Mouse (Mus musculus) A20 (cell line): ENCODE measurements around the gene Wdr5.
A peak's percentile ranks its signal among the peaks of the same experiment; 100 is the strongest.

Source experiments
- DNase-seq: peaks from one replicate; pipeline ENCODE4 v3.0.0-alpha.2; 2011; ENCODE audit warnings: low read depth, low spot score

Wdr5 gene

DNA sequence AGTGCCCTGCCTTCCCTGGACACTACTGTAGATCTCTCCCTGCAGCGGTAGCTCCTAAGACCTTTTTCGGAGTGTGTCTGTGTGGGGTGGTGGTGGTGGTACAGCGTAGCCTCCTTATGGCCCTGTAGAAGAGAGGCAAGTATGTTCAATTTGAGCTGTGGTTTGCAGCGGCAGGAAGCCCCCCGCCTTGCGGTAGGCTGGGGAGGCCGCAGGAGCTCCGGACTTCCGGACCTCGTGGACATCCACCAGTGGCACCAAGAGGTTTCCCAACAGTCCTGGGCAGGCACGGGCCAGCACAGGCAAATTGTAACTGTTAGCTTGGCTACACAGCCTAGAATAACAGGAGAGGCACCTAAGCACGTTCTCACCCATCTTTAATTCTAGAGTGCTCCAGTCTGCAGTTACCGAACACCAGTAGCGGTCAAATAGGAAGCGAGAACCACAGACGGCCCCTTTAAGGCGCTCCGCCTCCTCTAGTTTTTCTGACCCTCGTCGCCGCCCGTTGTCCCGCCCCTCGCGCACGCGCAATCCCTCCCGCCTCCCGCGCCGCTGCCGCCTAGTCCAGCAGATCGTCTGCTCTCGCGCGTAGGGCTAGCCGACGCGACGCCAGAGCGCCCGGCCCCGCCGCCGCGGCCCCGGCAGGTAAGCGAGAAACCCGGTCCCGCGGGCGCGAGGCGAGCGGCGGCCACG lies at the start of gene Wdr5:
Gene Wdr5 (plus strand): TSS at position 519 of the 690 bp plus-strand sequence.
- peak; percentile 97 for DNase-seq

DNA sequence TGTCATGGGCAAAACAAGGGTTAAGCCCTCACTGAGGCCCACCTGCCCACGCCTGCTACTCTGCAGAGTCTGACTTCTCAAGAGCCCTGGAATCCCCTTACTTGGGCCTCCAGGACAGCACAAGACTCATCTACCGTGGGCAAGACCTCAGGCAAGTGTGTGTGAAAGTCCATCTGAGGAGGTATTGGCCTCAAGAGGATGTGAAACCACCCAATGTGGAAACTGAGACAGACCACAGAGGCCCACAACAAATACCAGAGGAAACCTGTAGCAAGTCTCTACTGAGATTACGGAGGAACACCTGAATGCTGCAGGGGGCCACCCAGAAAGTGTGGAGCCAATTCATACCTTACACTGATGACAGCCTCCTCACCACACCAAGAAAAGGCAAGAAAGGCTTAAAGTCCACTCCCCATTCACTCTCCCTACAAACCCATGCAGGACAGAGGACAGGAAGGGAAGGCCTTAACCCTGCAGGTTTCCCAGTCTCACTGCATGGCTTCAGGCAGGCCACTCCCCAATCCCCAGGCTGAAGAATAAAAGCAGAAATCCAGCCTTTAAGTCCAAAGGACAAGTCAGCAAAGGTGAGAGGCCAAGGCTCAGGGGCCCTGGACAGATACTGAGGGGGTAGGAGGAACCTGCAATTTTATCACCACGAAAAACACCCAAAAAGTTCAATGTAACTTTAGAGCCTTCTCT lies 45.5 kb upstream of the Wdr5 start:
- peak; percentile 85 for DNase-seq

DNA sequence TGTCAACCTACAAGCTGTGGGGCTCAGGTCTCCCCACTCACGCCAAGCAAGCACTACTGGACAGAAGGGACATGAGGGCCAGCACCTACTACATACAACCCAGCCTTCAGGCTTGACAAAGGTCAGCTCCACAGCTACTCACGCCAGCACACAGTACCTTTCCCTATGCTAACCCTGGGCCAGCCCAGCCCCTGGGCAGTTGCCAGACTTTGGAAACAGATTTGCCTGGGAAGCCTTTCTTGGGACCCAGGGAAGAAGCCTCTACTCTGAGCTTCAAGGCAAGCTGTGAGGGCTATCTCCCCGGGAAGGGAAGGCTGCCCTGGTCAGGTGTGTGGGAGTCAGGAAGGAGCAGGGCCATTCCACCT lies 45.0 kb upstream of the Wdr5 start:
- no peak for DNase-seq

DNA sequence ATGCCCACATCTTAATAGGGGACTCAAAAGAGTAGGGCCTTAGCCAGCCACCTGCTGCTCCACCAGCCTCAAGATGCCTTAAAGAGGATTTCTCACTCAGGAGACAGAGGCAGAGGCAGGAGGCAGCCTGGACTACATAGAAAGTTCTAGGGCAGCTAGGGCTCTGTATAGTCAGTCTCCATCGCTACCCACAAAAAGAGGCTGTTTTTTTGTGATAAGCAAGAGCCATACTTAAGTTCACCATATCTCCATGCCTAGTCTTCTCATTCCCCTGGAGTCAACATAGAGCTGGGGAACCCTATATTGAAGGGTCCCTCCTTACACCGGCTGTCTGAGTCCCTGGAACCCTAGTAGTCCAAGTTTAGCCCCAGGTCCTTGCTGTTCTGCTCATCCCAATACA lies 44.4 kb upstream of the Wdr5 start:
- peak; percentile 40 for DNase-seq

DNA sequence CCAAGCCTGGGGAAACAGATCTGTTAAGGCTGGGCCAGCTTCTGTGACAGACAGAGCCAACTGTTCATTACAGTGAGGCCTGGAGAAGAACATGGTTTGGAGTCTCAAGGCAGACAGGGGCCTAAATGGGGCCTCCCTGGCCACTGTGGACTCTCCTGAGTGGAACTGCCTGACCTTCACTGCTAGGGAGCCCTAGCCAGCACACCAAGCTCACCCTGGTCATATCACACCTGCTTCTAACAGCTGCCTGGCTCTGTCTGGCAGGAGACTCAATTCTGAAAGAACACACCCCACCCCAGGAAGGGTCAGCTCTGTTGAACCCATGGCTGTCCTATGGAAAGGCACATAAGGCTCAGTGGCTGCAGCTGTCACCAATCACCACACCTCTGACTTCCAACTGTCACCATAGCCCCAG lies 43.8 kb upstream of the Wdr5 start:
- DNase-seq = peak; percentile 20

DNA sequence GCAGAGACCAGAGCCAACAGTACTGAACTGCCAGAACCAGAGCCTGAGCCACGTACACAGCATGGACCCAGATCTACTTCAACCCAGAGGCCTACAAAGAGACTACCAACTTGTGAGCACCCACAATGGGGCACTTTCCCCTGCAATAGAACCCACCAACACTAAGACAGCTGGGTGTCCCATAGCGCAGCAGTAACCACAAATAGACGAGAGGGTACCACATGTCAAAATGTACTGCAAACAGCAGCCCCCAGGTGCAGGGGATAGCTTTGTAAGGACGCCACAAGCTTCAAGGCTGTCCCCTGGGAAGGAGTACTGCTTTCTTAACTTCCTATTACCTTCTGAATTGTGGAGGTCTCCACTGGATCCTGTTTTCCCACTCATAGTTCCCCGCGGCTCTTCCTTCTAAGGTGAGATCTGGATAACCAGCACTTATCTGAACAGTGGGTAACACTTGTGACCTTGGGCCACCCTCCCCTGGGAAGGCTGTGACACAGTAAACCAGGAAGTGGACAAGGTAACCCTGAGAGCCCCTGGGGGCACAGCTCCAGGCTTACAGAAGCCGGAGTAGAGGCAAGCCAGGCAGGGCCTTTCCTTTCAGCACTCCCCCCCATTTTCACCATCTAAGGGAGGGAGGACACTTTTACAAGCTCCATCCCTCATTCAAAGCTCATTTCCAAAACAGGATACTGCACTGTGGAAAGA lies 41.7 kb upstream of the Wdr5 start:
- DNase-seq = peak; percentile 47

DNA sequence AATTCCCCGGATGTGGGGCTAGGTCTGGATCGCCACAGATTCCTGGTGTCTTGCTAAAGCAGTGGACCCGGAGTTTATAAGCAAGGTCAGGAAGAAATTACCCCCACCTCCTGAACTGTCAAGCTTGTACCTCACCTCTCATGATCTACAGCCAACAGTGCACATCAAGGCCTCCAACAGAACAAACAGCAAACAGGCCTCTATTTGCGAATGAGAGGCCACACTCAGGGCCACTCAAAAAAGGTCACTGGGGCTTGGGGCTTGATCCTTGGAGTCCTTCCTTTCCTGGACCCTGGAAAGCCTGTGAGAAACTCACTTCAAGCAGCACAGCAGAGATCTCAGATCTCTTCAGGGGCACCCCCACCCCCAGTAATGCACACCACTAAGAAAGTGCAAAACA lies 41.0 kb upstream of the Wdr5 start:
- peak; percentile 12 for DNase-seq

DNA sequence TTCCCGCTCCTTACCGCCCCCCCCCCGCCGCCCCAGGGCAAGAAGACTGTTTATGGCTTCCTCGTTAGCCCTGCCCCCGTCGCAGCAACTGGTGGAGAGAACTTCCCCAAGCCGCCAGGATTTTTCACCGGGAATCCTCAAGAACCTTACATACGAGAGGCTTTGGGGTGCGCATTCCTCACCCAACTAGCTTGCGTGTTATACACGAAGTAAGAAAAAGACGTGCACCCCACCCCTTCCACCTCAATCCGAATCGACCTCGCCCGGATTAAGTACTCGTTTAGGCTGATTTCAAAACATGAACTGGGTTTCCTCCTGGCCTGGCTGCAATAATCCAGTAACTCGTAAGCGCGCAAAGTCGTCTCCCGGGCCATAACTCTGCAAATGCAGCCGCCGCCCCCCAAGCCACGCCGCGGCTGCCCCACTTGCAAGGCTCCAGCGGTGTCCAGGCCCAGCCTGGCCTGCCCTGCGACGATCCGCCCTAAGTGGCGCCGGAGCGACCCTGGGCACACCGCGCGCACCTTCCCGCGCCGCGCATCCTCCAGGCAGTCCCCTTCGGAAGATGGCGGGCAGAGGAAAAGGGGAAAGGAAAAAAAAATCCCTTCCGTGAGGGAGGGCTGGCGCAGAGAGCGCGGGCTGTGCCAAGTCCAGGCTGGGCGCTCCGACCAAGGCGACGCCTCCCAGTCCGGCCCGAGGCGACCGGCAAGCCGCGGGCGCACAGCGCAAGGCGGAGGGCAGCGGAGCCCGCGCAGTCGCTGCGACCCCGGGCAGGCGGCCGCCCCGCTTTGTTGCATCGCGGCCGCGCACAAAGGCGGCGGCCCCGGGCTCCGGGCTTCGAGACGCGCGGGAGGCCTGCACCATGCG lies 40.1 kb upstream of the Wdr5 start:
- peak; percentile 61 for DNase-seq

DNA sequence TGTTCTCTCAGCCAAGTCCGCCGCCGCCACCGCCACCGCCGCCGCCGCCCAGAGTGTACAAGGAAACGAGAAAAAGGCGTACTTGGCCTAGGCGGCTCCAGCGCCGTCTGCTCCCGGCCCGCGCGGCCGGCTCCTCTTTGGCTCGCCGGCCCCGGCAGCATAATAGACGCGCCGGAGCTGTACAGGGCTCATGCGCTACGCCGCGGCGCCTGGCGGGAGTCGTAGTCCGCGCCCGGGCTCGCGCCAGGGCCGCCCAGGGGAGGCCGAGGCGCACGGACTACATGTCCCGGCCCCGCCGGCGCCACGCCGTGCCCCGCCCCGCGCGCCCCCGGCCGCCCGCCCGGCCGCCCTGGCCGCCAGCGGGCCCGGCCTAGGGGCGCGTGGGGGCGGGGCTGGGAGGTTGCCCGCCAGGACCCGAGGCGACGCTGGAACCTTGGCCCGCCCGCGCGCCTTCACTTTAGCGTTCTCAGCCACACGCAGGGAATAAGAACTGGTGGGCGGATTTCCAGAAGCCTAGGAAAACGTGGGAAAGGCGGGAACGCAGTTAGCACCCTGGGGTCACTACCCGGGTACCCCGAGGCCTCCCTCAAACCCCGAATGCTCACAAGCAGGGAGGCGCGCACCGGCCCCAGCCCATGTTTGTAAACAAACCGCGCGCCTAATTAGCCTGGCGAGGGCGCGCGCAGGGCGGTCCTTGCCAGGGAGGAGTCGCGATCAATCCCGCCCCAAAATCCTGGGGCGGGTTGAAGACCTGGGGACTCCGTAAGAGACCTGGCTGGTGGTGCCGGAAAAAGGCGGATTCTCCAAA lies 39.3 kb upstream of the Wdr5 start:
- peak; percentile 95 for DNase-seq

DNA sequence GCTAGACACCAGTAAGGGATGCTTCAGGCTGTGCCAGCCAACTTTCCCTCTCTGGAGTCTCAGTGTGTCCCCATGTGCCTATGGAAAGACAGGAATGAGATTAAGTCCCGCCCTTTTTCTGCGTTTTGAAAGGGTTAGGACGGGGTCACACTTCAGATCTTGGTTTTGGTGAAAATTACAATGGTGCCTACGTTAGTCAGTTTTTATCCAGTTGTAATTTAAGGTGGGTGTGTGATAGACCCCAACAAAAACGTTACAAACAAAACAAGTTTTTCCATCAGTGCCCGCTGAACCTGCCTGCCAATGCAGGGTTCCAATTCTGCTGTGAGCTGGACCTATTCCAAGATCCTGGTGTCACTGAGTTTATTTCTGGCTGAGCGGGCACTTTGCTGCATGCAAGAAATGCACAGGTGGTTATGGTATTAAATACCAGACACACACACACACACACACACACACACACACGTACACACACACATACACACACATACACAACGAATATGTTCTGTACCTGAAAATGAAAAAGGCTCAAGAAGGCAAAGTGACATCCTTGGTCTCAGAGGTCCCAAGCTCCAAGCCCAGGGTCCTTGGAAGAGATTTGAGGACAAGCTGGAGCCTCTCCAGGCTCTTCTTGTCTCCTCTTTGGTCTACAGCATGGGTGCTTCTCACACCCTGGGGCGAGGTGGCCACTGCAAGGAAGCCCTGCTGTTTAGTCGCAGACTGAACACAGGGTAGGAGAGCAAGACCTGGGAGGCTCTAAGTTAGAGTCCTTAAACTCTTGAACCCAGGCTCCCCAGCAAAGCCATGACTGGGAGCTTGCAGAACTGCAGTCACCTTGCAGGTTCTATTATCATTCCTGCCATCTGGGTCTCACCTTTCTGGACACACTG lies 38.4 kb upstream of the Wdr5 start:
- DNase-seq = peak; percentile 29

DNA sequence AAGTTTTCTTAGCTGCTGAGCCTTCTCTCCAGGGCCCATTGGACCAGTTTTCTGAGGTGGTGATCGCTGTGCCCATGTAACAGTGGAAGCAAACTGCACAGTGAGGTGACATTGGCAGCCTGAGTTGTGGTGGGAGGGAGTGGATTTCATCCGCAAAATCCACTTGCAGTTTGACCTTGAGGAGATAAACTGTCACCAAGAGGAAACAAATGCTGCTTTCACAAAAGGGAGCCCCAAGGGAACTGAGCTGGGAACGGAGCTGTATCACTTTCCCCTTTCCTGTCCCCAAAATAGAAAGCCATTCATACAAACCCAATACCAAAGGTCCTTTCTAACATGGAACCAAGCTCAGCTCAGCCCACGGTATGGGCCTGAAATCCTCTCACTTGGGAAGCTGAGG lies 35.1 kb upstream of the Wdr5 start:
- DNase-seq = no peak

DNA sequence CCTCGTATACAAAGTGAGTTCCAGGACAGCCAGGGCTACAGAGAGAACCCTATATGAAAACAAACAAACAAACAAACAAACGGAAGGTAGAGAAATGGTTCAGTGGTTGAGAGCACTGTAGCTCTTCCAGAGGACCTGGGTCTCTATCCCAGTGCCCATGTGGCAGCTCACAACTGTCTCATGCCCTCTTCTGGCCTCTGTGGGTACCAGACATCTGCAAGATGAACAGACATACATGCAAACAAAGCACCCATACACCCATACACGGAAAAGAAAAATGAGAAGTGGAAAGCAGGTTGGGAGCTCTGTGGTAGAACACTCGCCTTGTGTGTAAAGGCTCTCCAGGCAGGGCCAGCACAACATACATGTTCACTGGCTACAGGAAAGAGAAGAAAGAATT lies 34.6 kb upstream of the Wdr5 start:
- peak; percentile 72 for DNase-seq

DNA sequence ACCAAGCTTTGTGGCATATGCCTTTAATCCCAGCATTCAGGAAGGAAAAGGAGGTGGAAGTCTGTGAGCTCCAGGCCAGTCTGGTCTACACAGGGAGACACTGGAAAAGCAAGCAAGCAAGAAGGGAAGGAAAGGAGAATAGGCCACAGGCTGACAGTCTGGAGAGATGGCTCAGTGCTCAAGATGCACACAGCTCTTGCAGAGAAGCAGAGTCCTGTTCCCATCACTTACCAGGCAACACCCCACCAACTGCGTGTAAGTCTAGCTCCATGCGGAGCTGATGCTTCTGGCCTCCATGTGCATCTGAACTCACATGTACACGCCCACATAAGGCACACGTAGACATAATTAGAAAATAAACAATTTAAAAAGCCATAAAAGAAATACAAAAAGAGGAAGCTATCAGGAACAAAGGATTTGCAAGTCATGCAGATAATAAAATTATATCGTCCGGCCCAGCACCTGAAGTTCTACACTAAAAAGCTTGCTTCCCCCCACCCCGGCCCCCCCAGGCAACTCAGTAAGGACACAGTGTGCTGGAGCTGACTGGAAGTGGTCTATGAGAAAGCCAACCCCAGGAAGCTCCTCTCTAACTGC lies 32.6 kb upstream of the Wdr5 start:
- DNase-seq = peak; percentile 24

DNA sequence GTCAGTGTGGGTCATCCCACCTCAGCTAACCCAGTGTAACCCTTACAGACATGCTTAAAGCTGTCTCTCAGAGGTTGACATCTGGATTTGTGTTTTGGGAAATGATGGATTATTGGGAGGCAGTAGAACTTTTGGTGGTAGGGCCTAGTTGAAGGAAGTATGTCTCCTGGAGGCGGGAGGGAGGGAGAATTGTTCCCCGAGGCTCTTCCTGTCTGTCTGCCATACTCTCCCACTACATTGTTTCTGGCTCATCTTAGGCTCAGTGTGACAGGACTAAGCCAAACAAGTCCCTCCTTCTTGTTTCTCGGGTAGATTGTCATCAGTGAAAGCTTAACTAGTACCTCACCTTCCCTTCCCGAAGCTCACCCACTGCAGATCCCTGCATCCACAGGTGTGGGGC lies 28.2 kb upstream of the Wdr5 start:
- no peak for DNase-seq

DNA sequence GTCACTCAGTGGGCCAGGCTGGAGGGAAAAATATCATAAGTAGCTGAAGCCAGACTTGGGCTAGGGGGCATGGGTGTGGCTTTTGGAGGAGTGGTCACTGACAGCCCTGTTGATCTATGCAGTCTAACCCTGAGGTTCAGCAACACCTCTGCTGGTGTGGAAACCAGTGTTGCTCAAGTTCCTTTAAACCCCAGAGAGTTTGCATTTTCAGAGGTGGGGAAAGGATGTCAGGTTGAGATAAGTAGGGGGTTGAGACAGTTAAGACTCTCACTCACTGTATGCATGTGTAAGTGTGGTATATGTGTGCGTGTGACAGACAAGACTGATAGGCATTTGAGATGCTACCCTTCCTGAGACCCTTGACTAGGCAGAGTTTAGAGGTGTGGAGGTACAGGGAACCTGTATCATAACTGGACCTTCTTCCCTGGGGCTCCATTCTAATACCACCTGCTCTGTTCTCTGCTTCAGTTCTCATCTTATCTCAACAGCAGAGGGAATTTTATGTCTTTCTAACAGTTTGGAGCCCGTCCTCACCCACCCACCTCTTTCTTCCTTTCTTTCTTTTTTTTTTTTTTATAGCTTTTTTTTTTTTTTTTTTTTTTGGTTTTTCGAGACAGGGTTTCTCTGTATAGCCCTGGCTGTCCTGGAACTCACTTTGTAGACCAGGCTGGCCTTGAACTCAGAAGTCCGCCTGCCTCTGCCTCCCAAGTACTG lies 27.5 kb upstream of the Wdr5 start:
- DNase-seq = no peak

DNA sequence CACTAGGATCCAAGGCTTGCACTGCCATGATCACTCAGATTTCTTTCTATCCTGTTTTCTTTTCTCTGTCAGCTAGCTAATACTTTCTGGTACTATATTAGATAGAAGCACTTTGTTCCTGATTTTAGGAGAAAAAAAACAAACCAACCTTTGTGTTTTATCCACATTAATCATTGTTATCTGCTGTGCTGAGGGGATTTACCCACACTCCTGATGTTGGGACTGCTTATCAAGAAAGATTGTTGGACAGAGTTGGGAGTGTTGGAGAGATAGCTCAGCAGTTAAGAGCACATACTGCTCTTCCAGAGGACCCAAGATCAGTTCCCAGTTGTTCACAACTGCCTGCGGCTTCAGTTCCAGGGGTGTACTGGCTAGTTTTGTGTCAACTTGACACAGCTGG lies 26.6 kb upstream of the Wdr5 start:
- no peak for DNase-seq

DNA sequence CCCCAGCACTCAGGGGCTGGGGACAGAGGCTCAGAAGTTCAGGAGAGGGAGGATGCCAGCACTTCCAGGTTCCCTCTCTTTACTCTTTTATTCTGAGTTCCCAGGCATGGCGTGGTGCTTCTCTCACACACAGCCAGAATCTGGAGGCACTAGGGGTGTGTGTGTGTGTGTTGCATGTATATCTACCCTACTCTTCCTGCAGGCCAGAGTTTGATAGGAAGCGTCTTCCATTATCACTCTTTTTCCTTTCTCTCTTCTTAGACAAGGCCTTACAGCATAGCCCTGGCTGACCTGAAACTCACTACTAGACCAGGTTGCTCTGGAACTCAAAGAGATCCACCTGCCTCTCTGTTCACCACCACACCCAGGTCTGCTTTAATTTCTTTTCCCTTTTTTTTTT lies 24.0 kb upstream of the Wdr5 start:
- DNase-seq = no peak

DNA sequence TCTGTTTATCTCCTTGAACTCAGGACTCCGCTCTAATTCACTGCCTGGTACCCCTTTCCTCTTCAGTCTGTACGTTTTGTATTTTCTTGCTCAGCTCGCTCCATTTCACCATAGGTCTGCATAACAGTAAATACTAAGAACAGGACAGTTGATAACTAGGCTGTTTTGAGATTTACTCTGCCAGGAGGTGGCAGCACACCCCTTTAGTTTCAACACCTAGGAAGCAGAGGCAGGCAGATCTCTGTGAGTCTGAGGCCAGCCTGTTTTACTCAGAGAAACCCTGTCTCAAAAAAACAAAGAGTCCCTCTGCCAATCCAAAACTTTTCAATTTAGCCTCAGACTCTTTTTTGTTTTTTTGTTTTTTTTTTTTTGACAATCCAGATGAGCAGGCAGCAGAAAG lies 21.0 kb upstream of the Wdr5 start:
- peak; percentile 42 for DNase-seq
